Mouse (Mus musculus) effector memory CD4-positive, alpha-beta T cell, adult 5 months (primary cell): ENCODE data around the gene Krit1. TPM values are rescaled to one million over a fixed set of nuclear protein-coding genes. Genes with fewer than 3 reads are reported as not detected.

ENCODE experiments used
- polyA plus RNA-seq: library from polyadenylated mRNA; unstranded; fragments of 100-300 nt; shearing (Covaris generic); gene quantifications from one replicate; pipeline ENCODE4 v1.2.1, GENCODE M21; 2017

Krit1 gene
- 70.5 TPM for polyA plus RNA-seq

DNA sequence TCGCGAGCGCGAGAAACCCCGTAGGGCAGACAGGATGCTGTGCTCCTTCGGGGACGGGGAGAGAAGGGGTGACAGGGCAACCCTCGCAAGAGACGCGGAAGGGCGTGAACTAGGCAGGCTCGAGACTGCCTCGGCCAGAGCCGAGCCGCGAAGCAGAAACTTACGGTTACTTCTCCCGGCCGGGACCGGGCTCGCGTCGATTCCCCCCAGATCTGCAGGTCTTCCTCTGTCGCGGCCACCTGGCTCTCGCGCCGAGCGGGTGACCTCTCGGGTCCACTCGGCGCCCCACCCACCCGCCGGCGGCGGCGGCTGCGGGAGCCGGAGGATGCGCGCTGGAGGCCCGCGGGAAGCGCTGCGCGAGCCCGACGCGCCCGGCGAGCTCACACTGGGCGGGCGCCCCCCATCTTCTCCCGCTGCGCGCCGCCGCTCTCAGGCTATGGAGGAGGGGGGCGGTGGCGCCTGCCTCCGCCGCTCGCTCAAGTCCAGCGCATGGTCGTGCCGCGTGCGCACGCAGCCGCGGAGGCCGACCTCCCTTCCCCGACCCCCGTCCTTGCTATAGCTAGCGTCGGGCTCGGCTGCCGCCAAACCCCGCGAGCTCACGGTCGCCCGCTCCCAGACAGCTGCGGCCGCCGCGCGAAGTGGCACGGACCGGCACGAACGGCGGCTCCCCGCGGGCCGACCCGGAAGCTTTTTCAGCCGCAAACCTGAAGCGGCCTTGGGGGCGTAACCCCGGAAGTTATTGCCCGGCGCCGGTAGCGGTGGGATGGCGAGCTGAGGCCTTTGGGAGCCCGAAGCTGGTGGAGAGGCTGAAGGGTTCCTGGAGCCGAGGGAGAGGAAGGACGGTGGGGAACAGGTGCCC lies at the start of gene Krit1, which contains the start of gene Ankib1:
Gene Krit1 (plus strand): TSS at position 752 of the 859 bp plus-strand sequence.
Gene Ankib1 (minus strand): TSS at position 493 of the 859 bp plus-strand sequence.

DNA sequence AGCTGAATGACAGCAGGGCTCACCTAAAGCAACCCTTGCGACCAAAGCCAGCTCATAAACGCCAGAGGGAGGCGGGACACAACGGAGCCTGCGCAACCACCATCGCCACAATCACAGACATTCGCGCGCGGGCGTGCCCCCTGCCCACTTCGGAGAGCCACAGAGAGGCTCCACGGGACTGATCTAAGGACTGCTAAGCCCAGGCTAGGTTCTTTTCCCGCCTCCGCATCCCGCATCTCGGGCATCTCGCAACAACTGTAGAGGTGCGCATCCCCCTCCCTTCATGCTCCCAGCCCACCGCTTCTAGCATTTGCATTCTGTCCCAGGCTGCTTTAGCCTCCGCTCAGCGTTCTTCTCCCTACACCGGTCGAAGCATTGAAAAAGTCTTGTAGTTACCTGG lies 42.0 kb downstream of the Krit1 start, which contains the start of gene Lrrd1:
Gene Lrrd1 (plus strand): TSS at position 148 of the 400 bp plus-strand sequence.

DNA sequence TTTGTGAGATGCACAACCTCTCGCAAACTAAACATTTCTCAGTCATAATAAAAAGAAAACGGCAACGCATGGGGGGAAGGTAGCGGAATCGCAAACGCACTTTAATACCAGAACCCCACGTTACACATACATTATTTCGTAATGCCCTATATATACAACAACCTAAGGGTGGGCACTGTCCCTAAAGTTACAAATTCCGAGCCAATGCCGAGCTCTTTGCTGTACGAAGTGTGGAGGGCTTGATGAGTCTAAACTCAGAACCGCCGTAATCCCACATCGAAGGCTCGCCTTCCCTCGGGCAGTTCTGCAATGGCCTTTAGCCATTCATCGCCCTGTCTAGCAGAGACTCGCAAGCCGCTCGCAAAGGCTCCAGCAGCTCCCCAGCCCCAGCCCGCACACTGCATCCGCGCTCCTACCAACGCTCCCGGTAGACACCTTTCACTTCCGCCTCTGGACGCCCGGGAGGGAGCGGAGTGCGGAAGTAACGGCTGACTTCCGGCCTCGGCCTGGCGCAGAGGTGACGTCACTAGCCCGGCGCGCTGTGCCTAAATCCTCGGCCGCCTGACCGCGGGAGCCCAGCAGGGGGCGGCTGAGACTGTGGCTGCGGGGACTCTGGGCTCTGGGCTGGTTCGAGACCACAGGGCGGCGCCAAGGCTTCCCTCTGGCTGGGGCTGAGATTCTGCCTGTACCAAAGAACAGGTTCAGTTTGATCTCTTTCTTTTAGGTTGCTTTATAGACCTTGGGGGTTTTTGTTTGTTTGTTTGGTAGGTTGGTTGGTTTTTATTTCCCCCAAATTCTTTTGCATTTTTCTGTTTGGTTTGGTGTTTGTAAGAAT lies 90.7 kb downstream of the Krit1 start, which contains the start of gene Mterf1a:
Gene Mterf1a (minus strand): TSS at position 475 of the 835 bp plus-strand sequence.

Other genes with a start within 250 kb of the Krit1 start
- gene 1700109H08Rik, start 231.6 kb upstream of the Krit1 start, polyA plus RNA-seq: 3.3 TPM
- gene Pex1, start 207.1 kb upstream of the Krit1 start, polyA plus RNA-seq: 8.3 TPM
- gene Rbm48, start 206.6 kb upstream of the Krit1 start, polyA plus RNA-seq: 29.9 TPM
- gene Tmbim7, start 152.0 kb upstream of the Krit1 start, polyA plus RNA-seq: not detected
- 13.9 TPM for gene Gatad1, start 146.0 kb upstream of the Krit1 start, polyA plus RNA-seq
- gene Ankib1, start 259 bp upstream of the Krit1 start, polyA plus RNA-seq: 59.9 TPM
- gene Lrrd1, start 42.0 kb downstream of the Krit1 start, polyA plus RNA-seq: not detected
- gene Mterf1a, start 90.7 kb downstream of the Krit1 start, polyA plus RNA-seq: 5.6 TPM
- gene Akap9, start 124.9 kb downstream of the Krit1 start, polyA plus RNA-seq: 118 TPM